Mouse (Mus musculus) kidney, adult 8-10 months (tissue): ENCODE data around the gene Gm21209.
"Not testable (repeated sequence)": the region's sequence is repeated elsewhere in the genome, so short reads cannot be mapped to it uniquely, and the experiment has no call there.

Experiments
- DNase-seq, 2 experiments: peaks; one replicate each; pipeline ENCODE4 v3.0.0; 2022

The Gm21209 gene

DNA sequence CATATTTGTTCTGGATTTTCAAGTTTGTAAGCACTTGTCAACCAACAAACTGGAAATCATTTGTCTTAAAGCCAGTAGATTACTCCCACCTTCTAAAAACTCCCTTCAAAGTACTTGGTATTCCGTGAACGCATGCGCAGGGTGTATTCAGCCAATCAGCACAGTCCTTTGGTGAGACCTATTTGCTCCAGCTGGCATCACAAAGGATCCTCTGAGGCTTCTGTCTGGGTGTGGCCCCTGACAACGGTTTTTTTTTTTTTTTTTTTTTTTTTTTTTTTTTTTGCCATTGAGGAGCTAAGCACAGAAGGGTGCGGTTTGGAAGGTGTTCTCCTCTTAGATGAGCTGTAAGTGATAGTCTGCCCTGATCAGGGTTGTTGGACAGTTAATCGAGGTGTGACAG is at the start of gene Gm21209:
Gm21209 (plus strand) TSS at position 301 of the 400 bp plus-strand sequence.
- DNase-seq, result not testable (repeated sequence)
